Mouse (Mus musculus) layer of hippocampus, postnatal 14 days (tissue): ENCODE results near the gene Tubb4a. TPM values are rescaled to one million over a fixed set of nuclear protein-coding genes. Genes with fewer than 3 reads are reported as not detected.
"Not testable (repeated sequence)": the region's sequence is repeated elsewhere in the genome, so short reads cannot be mapped to it uniquely, and the experiment has no call there.

Source experiments
- DNase-seq, 2 experiments: peaks; one replicate each; pipeline ENCODE4 v3.0.0; 2021 to 2022; ENCODE audit warnings: low spot score in 2 of 2, mixed read lengths in 1 of 2
- long read RNA-seq, 2 experiments: library from polyadenylated mRNA; stranded (forward); transcript quantifications; one replicate each; pipeline ENCODE4 v2.0.0; 2021
- total RNA-seq, 2 experiments: library from RNA; stranded (reverse); gene quantifications; 2 replicates each; pipeline ENCODE4 v1.2.3; 2021

Gene Tubb4a
- 100 to 1,000 TPM; 714 to 754 TPM for total RNA-seq
- long read RNA-seq, experiment 1, transcript Tubb4a-201 (4 exons, 2,228 nt), result major isoform, 563 of 630 reads
- long read RNA-seq, experiment 1, partial matches to known transcripts, result 7 of 630 reads
- long read RNA-seq, experiment 1, other reads (novel, unspliced or antisense), result 60 of 630 reads
- long read RNA-seq, experiment 2, transcript Tubb4a-201 (4 exons, 2,228 nt), result major isoform, 635 of 761 reads
- long read RNA-seq, experiment 2, partial matches to known transcripts, result 10 of 761 reads
- long read RNA-seq, experiment 2, other reads (novel, unspliced or antisense), result 116 of 761 reads

- DNase-seq, result peak; percentile 76 to 88
Measured at GRCm38 (mm10) chr17:57087049-57087832, at the start of gene Tubb4a. Tubb4a (minus strand) TSS chr17:57087782.

- no peak for DNase-seq
Measured at GRCm38 (mm10) chr17:57135635-57136034, 48.1 kb upstream of the Tubb4a start.

DNA sequence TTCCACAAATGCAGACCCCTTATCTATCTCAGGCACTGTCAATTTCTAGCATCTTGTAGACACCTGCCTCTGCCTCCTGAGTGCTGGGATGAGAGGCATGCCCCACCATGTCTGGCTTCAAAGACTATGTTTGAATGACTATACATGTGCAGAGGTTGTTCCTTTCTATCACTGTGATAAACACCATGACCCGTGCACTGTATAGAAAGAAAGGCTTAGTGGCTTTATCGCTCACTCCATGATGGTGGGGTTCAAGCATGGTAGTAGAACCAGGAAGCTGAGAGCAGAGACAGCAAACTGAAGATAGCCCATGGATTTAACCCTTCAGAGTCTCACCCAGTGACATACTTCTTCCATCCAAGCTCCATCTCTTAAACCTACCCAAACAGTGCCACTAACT, 47.1 kb upstream of the Tubb4a start:
- DNase-seq, result no peak

DNA sequence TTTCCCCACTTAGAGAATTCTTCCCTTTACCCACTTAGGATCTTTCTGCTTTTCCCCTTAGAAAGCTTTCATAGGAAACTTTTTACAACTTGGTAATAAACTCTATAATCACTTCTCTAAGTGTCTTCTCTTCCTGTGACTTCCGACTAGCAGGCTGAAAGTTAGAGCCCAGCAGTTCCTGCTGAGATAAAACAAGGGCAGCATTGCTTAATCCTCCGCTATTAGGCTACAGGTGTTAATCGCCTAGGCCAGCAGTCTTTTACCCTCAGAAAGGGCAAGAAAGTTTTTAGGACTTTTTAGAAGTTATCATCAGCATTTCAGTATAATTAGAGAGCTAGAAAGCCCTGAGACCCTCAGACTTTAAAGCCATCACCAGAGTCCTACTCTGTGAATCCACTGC, 46.4 kb upstream of the Tubb4a start:
- not testable (repeated sequence) for DNase-seq

GRCm38 (mm10) chr17:57131793-57132192, 44.2 kb upstream of the Tubb4a start:
- no peak for DNase-seq

GRCm38 (mm10) chr17:57125853-57126622, 38.5 kb upstream of the Tubb4a start:
- DNase-seq, result no peak

- DNase-seq, result no peak
Measured at GRCm38 (mm10) chr17:57124792-57125191, 37.2 kb upstream of the Tubb4a start.

- no peak for DNase-seq
Measured at GRCm38 (mm10) chr17:57123192-57124118, 35.9 kb upstream of the Tubb4a start.

GRCm38 (mm10) chr17:57121856-57122255, 34.3 kb upstream of the Tubb4a start:
- DNase-seq, result no peak

- DNase-seq, result no peak
Measured at GRCm38 (mm10) chr17:57118524-57119349, 31.2 kb upstream of the Tubb4a start.

GRCm38 (mm10) chr17:57116801-57117200, 29.2 kb upstream of the Tubb4a start:
- no peak for DNase-seq

GRCm38 (mm10) chr17:57112768-57113474, 25.3 kb upstream of the Tubb4a start:
- no peak for DNase-seq

DNA sequence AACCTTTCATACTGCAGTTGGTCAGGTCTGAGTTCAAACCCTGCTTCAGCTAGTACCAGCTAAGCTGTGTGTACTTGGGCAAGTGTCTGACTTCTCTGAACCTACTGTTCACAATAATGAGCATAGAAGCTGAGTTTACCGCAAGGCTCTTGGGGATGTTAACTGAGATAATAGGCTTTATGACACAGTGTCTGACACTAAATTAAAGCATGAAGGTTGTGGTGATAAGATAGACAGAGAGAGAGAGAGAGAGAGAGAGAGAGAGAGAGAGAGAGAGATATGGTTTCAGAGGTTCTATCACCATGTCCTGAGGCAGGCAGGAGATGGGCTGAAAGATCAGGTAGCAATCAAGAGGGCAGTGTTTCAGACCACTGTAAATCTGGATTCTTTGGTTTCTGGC, 22.4 kb upstream of the Tubb4a start:
- no peak for DNase-seq

DNA sequence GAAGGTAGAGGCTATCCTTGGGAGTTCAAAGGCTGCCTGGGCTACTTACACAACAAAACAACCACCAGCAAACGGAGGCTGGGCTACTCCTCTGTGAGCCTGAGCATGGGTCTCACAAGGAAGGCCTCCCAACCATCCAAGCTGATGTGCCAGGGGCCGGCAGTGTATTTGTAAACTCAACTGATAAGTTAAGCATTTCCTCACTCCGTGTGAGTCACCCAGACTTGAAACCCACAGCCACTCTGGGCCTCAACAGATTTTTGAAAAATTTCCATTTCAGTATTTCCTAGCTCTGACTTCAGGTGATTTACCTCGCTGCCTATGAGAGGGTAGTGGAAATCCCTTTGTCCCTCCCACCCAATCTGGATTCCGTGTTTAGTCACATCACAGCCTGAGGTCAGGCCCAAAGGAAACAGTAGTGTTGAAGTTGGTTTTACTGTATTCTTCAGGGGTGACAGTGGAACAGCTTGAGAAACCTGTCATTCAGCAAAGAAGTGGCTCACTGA, 21.1 kb upstream of the Tubb4a start:
- no peak for DNase-seq

GRCm38 (mm10) chr17:57108040-57108665, 20.6 kb upstream of the Tubb4a start:
- DNase-seq, result no peak

DNA sequence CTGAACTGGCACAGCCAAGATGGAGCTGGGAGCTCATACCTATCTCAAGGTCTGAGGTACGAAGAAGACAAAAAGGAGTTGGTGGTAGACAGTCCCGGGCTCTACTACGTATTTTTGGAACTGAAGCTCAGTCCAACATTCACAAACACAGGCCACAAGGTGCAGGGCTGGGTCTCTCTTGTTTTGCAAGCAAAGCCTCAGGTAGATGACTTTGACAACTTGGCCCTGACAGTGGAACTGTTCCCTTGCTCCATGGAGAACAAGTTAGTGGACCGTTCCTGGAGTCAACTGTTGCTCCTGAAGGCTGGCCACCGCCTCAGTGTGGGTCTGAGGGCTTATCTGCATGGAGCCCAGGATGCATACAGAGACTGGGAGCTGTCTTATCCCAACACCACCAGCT, 19.5 kb upstream of the Tubb4a start:
- no peak for DNase-seq

- no peak for DNase-seq
Measured at GRCm38 (mm10) chr17:57106035-57106368, 18.4 kb upstream of the Tubb4a start.

DNA sequence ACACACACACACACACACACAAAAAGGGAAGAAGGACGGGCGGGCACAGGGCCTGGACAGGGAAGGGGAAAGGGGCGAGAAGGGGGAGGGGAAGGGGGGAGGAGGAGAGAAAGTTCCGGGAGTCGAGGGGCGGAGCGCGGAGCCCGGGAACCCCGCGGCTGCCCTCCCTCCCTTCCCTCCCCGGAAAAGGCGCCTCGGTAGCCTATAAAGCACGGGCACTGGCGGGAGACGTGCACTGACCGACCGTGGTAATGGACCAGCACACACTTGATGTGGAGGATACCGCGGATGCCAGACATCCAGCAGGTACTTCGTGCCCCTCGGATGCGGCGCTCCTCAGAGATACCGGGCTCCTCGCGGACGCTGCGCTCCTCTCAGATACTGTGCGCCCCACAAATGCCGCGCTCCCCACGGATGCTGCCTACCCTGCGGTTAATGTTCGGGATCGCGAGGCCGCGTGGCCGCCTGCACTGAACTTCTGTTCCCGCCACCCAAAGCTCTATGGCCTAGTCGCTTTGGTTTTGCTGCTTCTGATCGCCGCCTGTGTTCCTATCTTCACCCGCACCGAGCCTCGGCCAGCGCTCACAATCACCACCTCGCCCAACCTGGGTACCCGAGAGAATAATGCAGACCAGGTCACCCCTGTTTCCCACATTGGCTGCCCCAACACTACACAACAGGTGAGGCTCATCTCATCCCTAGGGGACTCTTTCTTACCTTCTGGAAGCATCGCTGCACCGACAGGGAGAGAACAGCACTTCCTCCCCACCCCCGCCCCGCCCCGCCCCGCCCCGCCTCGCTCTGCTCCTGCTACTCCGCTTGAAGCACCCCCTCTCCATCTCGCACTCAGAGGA, 17.8 kb upstream of the Tubb4a start, which contains the start of gene Tnfsf9:
TSS of gene Tnfsf9 (plus strand) at position 145 of the 854 bp plus-strand sequence.
- peak in 1 of 2 experiments; percentile 22 for DNase-seq
